Mouse (Mus musculus): ENCODE results near the gene Naalad2.
A peak's percentile ranks its signal among the peaks of the same experiment; 100 is the strongest.
"Not testable (repeated sequence)": the region's sequence is repeated elsewhere in the genome, so short reads cannot be mapped to it uniquely, and the experiment has no call there.

Naalad2 gene

GRCm38 (mm10) chr9:18402895-18403294, at the start of gene Naalad2:
Gene Naalad2, minus strand, starts transcription at chr9:18402995.
- DNase-seq (ENCODE audit: inconsistent ontology term) = not testable (repeated sequence)

GRCm38 (mm10) chr9:18431687-18432086, 28.9 kb upstream of the Naalad2 start:
- DNase-seq (ENCODE audit: inconsistent ontology term) = peak; percentile 27

GRCm38 (mm10) chr9:18430354-18430753, 27.6 kb upstream of the Naalad2 start, which contains the start of gene Mbd3l2:
Gene Mbd3l2, plus strand, starts transcription at chr9:18430654.
- DNase-seq (ENCODE audit: inconsistent ontology term) = no peak

- not testable (repeated sequence) for DNase-seq (ENCODE audit: inconsistent ontology term)
These were observed 9.6 kb upstream of the Naalad2 start for GRCm38 (mm10) chr9:18412371-18412770.

- DNase-seq (ENCODE audit: inconsistent ontology term) = no peak
These were observed 1.3 kb upstream of the Naalad2 start, which contains the start of gene Ubtfl1 for GRCm38 (mm10) chr9:18404118-18404517. Gene Ubtfl1, plus strand, starts transcription at chr9:18404418.

- no peak for DNase-seq (ENCODE audit: inconsistent ontology term)
These were observed 3.2 kb downstream of the Naalad2 start for GRCm38 (mm10) chr9:18399629-18400028.

GRCm38 (mm10) chr9:18385782-18386181, 17.0 kb downstream of the Naalad2 start:
- no peak for DNase-seq (ENCODE audit: inconsistent ontology term)

- not testable (repeated sequence) for DNase-seq (ENCODE audit: inconsistent ontology term)
These were observed 29.8 kb downstream of the Naalad2 start for GRCm38 (mm10) chr9:18373026-18373425.

GRCm38 (mm10) chr9:18319990-18320389, 82.8 kb downstream of the Naalad2 start:
- no peak for DNase-seq (ENCODE audit: inconsistent ontology term)

- DNase-seq (ENCODE audit: inconsistent ontology term) = no peak
These were observed 104.5 kb downstream of the Naalad2 start for GRCm38 (mm10) chr9:18298301-18298700.

GRCm38 (mm10) chr9:18293026-18293781, 109.6 kb downstream of the Naalad2 start:
- no peak for DNase-seq (ENCODE audit: inconsistent ontology term)

GRCm38 (mm10) chr9:18292443-18292922, 110.3 kb downstream of the Naalad2 start:
- no peak for DNase-seq (ENCODE audit: inconsistent ontology term)

- peak; percentile 97 for DNase-seq (ENCODE audit: inconsistent ontology term)
These were observed 111.0 kb downstream of the Naalad2 start, which contains the start of gene Chordc1 for GRCm38 (mm10) chr9:18291571-18292429. Gene Chordc1, plus strand, starts transcription at chr9:18292125.

GRCm38 (mm10) chr9:18278693-18279092, 124.1 kb downstream of the Naalad2 start:
- DNase-seq (ENCODE audit: inconsistent ontology term) = not testable (repeated sequence)

GRCm38 (mm10) chr9:18277497-18277896, 125.3 kb downstream of the Naalad2 start:
- peak; percentile 16 for DNase-seq (ENCODE audit: inconsistent ontology term)

GRCm38 (mm10) chr9:18276844-18277243, 126.0 kb downstream of the Naalad2 start:
- no peak for DNase-seq (ENCODE audit: inconsistent ontology term)

GRCm38 (mm10) chr9:18275901-18276300, 126.9 kb downstream of the Naalad2 start:
- no peak for DNase-seq (ENCODE audit: inconsistent ontology term)
